Comparison of ENCODE assay signal across 8 mouse cellular contexts in the genomic region with DNA sequence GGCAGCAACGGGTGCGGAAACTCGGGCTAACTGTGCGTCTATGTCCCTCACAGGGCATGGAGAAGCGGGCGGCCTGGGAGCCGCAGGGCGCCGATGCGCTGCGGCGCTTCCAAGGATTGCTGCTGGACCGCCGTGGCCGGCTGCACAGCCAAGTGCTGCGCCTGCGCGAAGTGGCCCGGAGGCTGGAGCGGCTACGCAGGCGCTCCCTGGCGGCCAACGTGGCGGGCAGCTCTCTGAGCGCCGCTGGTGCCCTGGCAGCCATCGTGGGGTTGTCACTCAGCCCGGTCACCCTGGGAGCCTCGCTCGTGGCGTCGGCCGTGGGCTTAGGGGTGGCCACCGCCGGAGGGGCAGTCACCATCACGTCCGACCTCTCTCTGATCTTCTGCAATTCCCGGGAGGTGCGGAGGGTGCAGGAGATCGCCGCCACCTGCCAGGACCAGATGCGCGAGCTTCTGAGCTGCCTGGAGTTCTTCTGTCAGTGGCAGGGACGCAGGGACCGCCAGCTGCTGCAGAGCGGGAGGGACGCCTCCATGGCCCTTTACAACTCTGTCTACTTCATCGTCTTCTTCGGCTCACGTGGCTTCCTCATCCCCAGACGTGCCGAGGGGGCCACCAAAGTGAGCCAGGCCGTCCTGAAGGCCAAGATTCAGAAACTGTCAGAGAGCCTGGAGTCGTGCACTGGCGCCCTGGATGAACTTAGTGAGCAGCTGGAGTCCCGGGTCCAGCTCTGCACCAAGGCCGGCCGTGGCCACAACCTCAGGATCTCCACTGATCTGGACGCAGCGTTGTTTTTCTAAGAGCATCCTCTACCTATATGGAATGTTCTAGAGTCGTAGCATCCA. TPM values are rescaled to one million over a fixed set of nuclear protein-coding genes. Genes with fewer than 3 reads are reported as not detected.
DNase-seq lines count a peak whose midpoint lies in the region; ATAC-seq lines count a peak whose summit lies in the region.

No protein-coding gene starts in this region.

- peak overlapping the region; percentile 74 for H3K27ac ChIP-seq in hindbrain, embryonic 13.5 days

- H3K27me3 ChIP-seq in hindbrain, embryonic 13.5 days = 0 out of 2 replicates have a peak, but pooled peaks cover 2% of the 10 kb centered on the region

- peak; percentile 97 for DNase-seq in NIH3T3 (ENCODE audit: low read depth)
- peak; percentile 91 to 92 for DNase-seq in cerebellum, postnatal 14 days
- DNase-seq in frontal cortex, postnatal 14 days (ENCODE audit: low spot score in 2 of 2) = peak; percentile 66 to 79
- peak; percentile 87 to 88 for DNase-seq in layer of hippocampus, postnatal 14 days (ENCODE audit: low spot score in 2 of 2)
- DNase-seq in lung, postnatal 14 days = peak; percentile 92
- DNase-seq in ovary, postnatal 36 days (ENCODE audit: low spot score) = peak; percentile 92
- peak; percentile 89 for DNase-seq in thymus, postnatal 14 days

- ATAC-seq in hindbrain, embryonic 13.5 days (ENCODE audit: low FRiP score) = peak; percentile 91

- no peaks in the 10 kb centered on the region for H3K36me3 ChIP-seq in hindbrain, embryonic 13.5 days

- peaks cover 21% of the 10 kb centered on the region for H3K4me1 ChIP-seq in hindbrain, embryonic 13.5 days (replicated peaks)

- no peaks in the 10 kb centered on the region for H3K9me3 ChIP-seq in hindbrain, embryonic 13.5 days

- peak overlapping the region; percentile 73 for H3K9ac ChIP-seq in hindbrain, embryonic 13.5 days

- WGBS in hindbrain, embryonic 13.5 days = 2% methylated on average over 62 of the region's 62 CpGs

- peak overlapping the region; percentile 87 for H3K4me2 ChIP-seq in hindbrain, embryonic 13.5 days

- peak overlapping the region; percentile 57 for H3K4me3 ChIP-seq in hindbrain, embryonic 13.5 days

RNA-seq across cellular contexts. Expression of gene Apold1, which starts 2.2 kb away (rescaled TPM):
- 3.2 and 3.8 TPM in 2 replicates for polyA plus RNA-seq in hindbrain, embryonic 13.5 days (2015; fragmentation: Nextera tagmentation; extraction: Ambion mirVana)
- total RNA-seq in layer of hippocampus, postnatal 14 days (2021) = 1 to 10 TPM; 3.5 to 4.4 TPM

RNA-seq across cellular contexts. Expression of gene Ddx47, which starts 27.7 kb away (rescaled TPM):
- 78.4 and 84.6 TPM in 2 replicates for polyA plus RNA-seq in hindbrain, embryonic 13.5 days (2015; fragmentation: Nextera tagmentation; extraction: Ambion mirVana)
- total RNA-seq in layer of hippocampus, postnatal 14 days (2021) = 10 to 100 TPM; 54.4 to 55.3 TPM

Comparison
In these comparisons a context has a peak if more than half of its experiments do, and no peak if none do; other contexts are left out.
1. Peak in every context shown above with its lines: DNase-seq, ATAC-seq, H3K4me3 ChIP-seq and H3K27ac ChIP-seq.